Mouse (Mus musculus): ENCODE results near the gene Gm42517. TPM values are rescaled to one million over a fixed set of nuclear protein-coding genes. Genes with fewer than 3 reads are reported as not detected.

Gm42517 gene
- polyA plus RNA-seq, 1 experiment from 2014 or later: 0.06 TPM

GRCm38 (mm10) chr5:108345313-108346071, 22.2 kb downstream of the Gm42517 start:
- DNase-seq (ENCODE audit: low spot score) (no peak), ATAC-seq (no peak)
- Histone ChIP-seq H3K27me3 (replicated peaks; ENCODE audit: insufficient read depth, low read length) (no peaks in the 10 kb centered on the region), H3K4me3 (ENCODE audit: low read depth, low read length) (no peak overlapping the region), H3K27ac (ENCODE audit: low read length) (no peak overlapping the region), H3K9ac (replicated peaks; ENCODE audit: low read depth) (no peak overlapping the region), H3K4me1 (ENCODE audit: insufficient read depth, low read depth, low read length) (no peaks in the 10 kb centered on the region), H3K4me2 (replicated peaks; ENCODE audit: low read depth, low read length) (no peak overlapping the region), H3K36me3 (ENCODE audit: insufficient read depth, low read length) (0 out of 2 replicates have a peak, but pooled peaks cover 20% of the 10 kb centered on the region), H3K9me3 (ENCODE audit: low read length) (no peaks in the 10 kb centered on the region)
- 76% methylated on average over 10 of the region's 10 CpGs for WGBS
- TF ChIP-seq EP300 (IDR thresholded peaks at IDR 0.05) (no peak), CTCF (IDR thresholded peaks at IDR 0.05) (no peak)

GRCm38 (mm10) chr5:108343680-108344170, 24.0 kb downstream of the Gm42517 start:
- no peak for DNase-seq (ENCODE audit: low spot score)
- Histone ChIP-seq H3K27ac (ENCODE audit: low read length) (no peak overlapping the region), H3K9me3 (ENCODE audit: low read length) (no peaks in the 10 kb centered on the region), H3K36me3 (ENCODE audit: insufficient read depth, low read length) (0 out of 2 replicates have a peak, but pooled peaks cover 20% of the 10 kb centered on the region), H3K4me1 (ENCODE audit: insufficient read depth, low read depth, low read length) (no peaks in the 10 kb centered on the region), H3K9ac (replicated peaks; ENCODE audit: low read depth) (no peak overlapping the region), H3K4me2 (replicated peaks; ENCODE audit: low read depth, low read length) (no peak overlapping the region), H3K4me3 (ENCODE audit: low read depth, low read length) (no peak overlapping the region), H3K27me3 (replicated peaks; ENCODE audit: insufficient read depth, low read length) (no peaks in the 10 kb centered on the region)
- WGBS: 88% methylated on average over 4 of the region's 4 CpGs
- no peak for ATAC-seq
- TF ChIP-seq EP300 (IDR thresholded peaks at IDR 0.05) (no peak), CTCF (IDR thresholded peaks at IDR 0.05) (no peak)

DNA sequence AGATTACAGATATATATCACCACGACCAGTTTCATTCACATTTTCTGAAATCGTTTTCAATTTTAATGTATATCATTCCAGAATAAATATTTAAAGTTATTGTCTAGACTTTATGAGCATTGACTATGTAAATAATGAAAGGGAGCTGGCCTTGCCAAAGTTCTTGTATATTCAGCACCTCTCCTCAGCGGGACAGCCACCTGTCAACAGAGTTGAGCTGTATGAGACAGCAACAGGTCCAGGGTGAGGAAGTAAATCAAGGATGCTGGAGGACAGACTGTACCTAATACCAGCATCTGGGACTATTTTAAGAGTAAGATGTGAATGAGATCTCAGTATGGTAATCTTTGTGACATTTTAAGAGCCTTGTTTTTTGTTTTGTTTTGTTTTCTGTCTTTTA, 29.7 kb downstream of the Gm42517 start:
- H3K36me3 ChIP-seq (ENCODE audit: insufficient read depth, low read length): 0 out of 2 replicates have a peak, but pooled peaks cover 4% of the 10 kb centered on the region
- H3K4me3 ChIP-seq (ENCODE audit: low read depth, low read length): no peak overlapping the region
- TF ChIP-seq EP300 (IDR thresholded peaks at IDR 0.05) (no peak), CTCF (IDR thresholded peaks at IDR 0.05) (no peak)
- H3K4me1 ChIP-seq (ENCODE audit: insufficient read depth, low read depth, low read length): no peaks in the 10 kb centered on the region
- DNase-seq (ENCODE audit: low spot score) (no peak), ATAC-seq (no peak)
- no peak overlapping the region for H3K4me2 ChIP-seq (replicated peaks; ENCODE audit: low read depth, low read length)
- H3K27me3 ChIP-seq (replicated peaks; ENCODE audit: insufficient read depth, low read length): no peaks in the 10 kb centered on the region
- WGBS: 69% methylated on average over 3 of the region's 3 CpGs
- no peak overlapping the region for H3K9ac ChIP-seq (replicated peaks; ENCODE audit: low read depth)
- H3K27ac ChIP-seq (ENCODE audit: low read length): no peak overlapping the region
- H3K9me3 ChIP-seq (ENCODE audit: low read length): no peaks in the 10 kb centered on the region

DNA sequence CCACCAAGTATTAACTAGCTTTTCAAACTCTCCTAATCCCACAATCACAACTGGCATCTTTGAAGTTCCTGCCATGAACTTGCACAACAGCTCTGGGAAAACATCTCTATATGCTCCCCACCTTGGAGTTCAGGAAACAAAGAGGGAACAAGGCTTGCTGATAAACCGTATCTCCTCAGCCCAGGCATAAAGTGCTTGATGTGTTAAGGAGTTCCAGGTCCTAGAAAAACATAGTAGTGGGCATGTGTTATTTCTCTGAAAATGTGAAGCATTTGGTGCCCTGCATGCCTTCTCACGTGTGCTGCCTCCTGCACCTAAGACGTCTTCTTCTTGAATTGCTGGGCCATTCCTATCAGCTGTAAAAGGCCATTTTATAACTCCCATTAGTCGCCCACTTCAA, 30.3 kb downstream of the Gm42517 start:
- 70% methylated on average over 4 of the region's 4 CpGs for WGBS
- H3K27ac ChIP-seq (ENCODE audit: low read length): no peak overlapping the region
- no peak overlapping the region for H3K4me3 ChIP-seq (ENCODE audit: low read depth, low read length)
- 0 out of 2 replicates have a peak, but pooled peaks cover 4% of the 10 kb centered on the region for H3K36me3 ChIP-seq (ENCODE audit: insufficient read depth, low read length)
- DNase-seq (ENCODE audit: low spot score) (no peak), ATAC-seq (no peak)
- TF ChIP-seq EP300 (IDR thresholded peaks at IDR 0.05) (no peak), CTCF (IDR thresholded peaks at IDR 0.05) (no peak)
- H3K4me1 ChIP-seq (ENCODE audit: insufficient read depth, low read depth, low read length): no peaks in the 10 kb centered on the region
- no peaks in the 10 kb centered on the region for H3K9me3 ChIP-seq (ENCODE audit: low read length)
- H3K4me2 ChIP-seq (replicated peaks; ENCODE audit: low read depth, low read length): no peak overlapping the region
- H3K9ac ChIP-seq (replicated peaks; ENCODE audit: low read depth): no peak overlapping the region
- H3K27me3 ChIP-seq (replicated peaks; ENCODE audit: insufficient read depth, low read length): no peaks in the 10 kb centered on the region

- no peak overlapping the region for H3K4me3 ChIP-seq (ENCODE audit: low read depth, low read length)
- H3K36me3 ChIP-seq (ENCODE audit: insufficient read depth, low read length): peaks cover 20% of the 10 kb centered on the region; the same call in 1 of the 2 replicates
- H3K9me3 ChIP-seq (ENCODE audit: low read length): no peaks in the 10 kb centered on the region
- TF ChIP-seq CTCF (IDR thresholded peaks at IDR 0.05) (no peak), EP300 (IDR thresholded peaks at IDR 0.05) (no peak)
- ATAC-seq (no peak), DNase-seq (ENCODE audit: low spot score) (no peak)
- no peaks in the 10 kb centered on the region for H3K27me3 ChIP-seq (replicated peaks; ENCODE audit: insufficient read depth, low read length)
- 78% methylated on average over 1 of the region's 1 CpGs for whole genome bisulfite sequencing
- no peaks in the 10 kb centered on the region for H3K4me1 ChIP-seq (ENCODE audit: insufficient read depth, low read depth, low read length)
- no peak overlapping the region for H3K4me2 ChIP-seq (replicated peaks; ENCODE audit: low read depth, low read length)
- H3K27ac ChIP-seq (ENCODE audit: low read length): no peak overlapping the region
- H3K9ac ChIP-seq (replicated peaks; ENCODE audit: low read depth): no peak overlapping the region
Observed at GRCm38 (mm10) chr5:108331051-108331450, 36.7 kb downstream of the Gm42517 start.

Other genes starting within 250 kb of the Gm42517 start
- 33.9 and 36.4 TPM in 2 replicates for gene Tmed5, start 235.3 kb downstream of the Gm42517 start, polyA plus RNA-seq (2015; fragmentation: Nextera tagmentation; extraction: Ambion mirVana)
- 2.6 and 3.3 TPM in 2 replicates for gene Ccdc18, start 235.0 kb downstream of the Gm42517 start, polyA plus RNA-seq (2015; fragmentation: Nextera tagmentation; extraction: Ambion mirVana)
- gene Dr1, start 99.0 kb downstream of the Gm42517 start, polyA plus RNA-seq (2015; fragmentation: Nextera tagmentation; extraction: Ambion mirVana): 27.7 and 32.5 TPM in 2 replicates
- 4.6 and 6.4 TPM in 2 replicates for gene Pigg, start 55.3 kb downstream of the Gm42517 start, polyA plus RNA-seq (2015; fragmentation: Nextera tagmentation; extraction: Ambion mirVana)
- gene Pde6b, start 20.5 kb upstream of the Gm42517 start, polyA plus RNA-seq (2015; fragmentation: Nextera tagmentation; extraction: Ambion mirVana): 0.06 TPM in 1 of 2 replicates, not detected in the other
- 268 and 291 TPM in 2 replicates for gene Atp5k, start 66.5 kb upstream of the Gm42517 start, polyA plus RNA-seq (2015; fragmentation: Nextera tagmentation; extraction: Ambion mirVana)
- 0.54 and 0.55 TPM in 2 replicates for gene Mfsd7a, start 81.0 kb upstream of the Gm42517 start, polyA plus RNA-seq (2015; fragmentation: Nextera tagmentation; extraction: Ambion mirVana)
- 10.3 and 10.7 TPM in 2 replicates for gene Pcgf3, start 93.3 kb upstream of the Gm42517 start, polyA plus RNA-seq (2015; fragmentation: Nextera tagmentation; extraction: Ambion mirVana)
- 0.16 and 0.24 TPM in 2 replicates for gene Cplx1, start 182.1 kb upstream of the Gm42517 start, polyA plus RNA-seq (2015; fragmentation: Nextera tagmentation; extraction: Ambion mirVana)

Measured in lung, postnatal 0 days (tissue).